Mouse (Mus musculus) embryonic fibroblast, embryonic 13.5 days (primary cell): ENCODE measurements around the gene Cep295nl.

ENCODE experiments used
- CTCF ChIP-seq: IDR thresholded peaks from 2 replicates; pipeline ENCODE4 v1.5.1; 2011; ENCODE audit warnings: mild to moderate bottlenecking, control low read depth, low read length, moderate library complexity, borderline replicate concordance; ENCODE audit not compliant: insufficient read depth
- POLR2A ChIP-seq: IDR thresholded peaks from 2 replicates; pipeline ENCODE4 v1.6.1; 2011; ENCODE audit warnings: low read depth, mild to moderate bottlenecking, control low read depth, low read length, moderate library complexity

DNA sequence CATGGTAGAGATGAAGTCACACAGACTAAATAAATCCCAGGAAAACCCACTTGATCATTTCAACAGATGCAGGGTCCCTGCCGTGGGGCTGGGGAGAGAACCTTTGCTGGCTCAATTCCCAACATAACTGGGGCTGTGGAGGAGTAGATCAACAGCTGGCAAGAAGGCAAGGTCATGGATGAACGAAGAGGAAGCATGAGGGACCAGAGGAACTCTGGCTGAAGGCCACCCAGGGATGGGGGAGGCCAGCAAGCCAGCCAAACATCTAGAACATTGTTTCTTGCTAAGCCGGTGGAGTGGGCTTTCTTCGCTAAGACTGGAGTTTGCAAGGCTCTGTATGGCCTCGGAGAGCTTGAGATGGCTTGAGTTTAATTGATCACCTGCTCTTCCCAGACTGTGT lies 33.6 kb upstream of the Cep295nl start:
- TF ChIP-seq POLR2A: no peak
- TF ChIP-seq CTCF: no peak
